Mouse (Mus musculus) liver, embryonic 14.5 days (tissue): ENCODE results near the gene Gm45713.

Source experiments
- CTCF ChIP-seq: IDR thresholded peaks from 2 replicates; pipeline ENCODE4 v1.5.1; 2016; ENCODE audit warnings: antibody characterized with exemption, low read depth, control low read depth
- EP300 ChIP-seq: IDR thresholded peaks from 2 replicates; pipeline ENCODE4 v1.6.1; 2016; ENCODE audit warnings: antibody characterized with exemption, low read depth

DNA sequence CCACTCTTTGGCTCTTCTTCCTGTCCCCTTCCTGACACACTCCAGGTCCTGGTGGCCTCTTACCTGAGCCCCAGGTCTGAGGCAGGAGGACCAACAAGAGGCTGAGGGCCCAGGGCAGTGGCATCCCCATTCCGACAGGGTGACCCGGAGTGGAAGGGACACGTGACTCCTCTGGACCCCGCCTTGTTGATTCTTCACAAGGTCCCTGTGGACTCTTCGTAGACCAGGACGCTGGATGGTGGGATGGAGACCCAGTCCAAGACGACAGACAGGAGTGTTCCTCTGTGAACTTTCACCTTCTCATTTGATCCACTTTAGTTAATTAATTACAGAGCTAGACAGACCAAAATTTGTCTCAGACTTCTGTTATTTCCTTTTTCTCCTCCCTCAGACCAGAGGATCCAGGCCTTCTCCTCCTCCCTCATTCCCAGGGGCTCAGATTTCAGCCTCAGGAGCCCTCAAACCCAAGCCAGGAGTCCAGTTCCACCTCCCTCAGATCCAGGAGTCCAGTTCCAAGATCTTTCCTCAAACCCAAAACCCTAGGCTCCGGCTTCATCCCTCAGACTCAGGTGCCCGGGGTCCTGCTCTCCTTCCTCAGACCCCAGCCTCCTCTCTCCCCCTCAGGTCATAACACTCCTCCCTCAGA lies 33.0 kb downstream of the Gm45713 start:
- TF ChIP-seq CTCF: no peak
- no peak for TF ChIP-seq EP300
